Mouse (Mus musculus) midbrain, embryonic 15.5 days (tissue): Measurements from ENCODE around the gene Ppil2. TPM values are rescaled to one million over a fixed set of nuclear protein-coding genes. Genes with fewer than 3 reads are reported as not detected.

Experiments used
- ATAC-seq: fragments of 200-750 bp; cut with Nextera tagmentation; replicated peaks from 2 replicates; pipeline ENCODE4 v1.8.0; 2017; ENCODE audit warnings: moderate TSS enrichment
- H3K27ac ChIP-seq: fragments of 300-500 bp; sonication (generic); 2 replicates; pipeline ENCODE4 v1.5.1; 2015; ENCODE audit warnings: mild to moderate bottlenecking, inconsistent platforms
- H3K27me3 ChIP-seq: fragments of 300-500 bp; sonication (generic); replicated peaks from 2 replicates; pipeline ENCODE4 v1.6.1; 2015; ENCODE audit warnings: inconsistent platforms
- H3K36me3 ChIP-seq: fragments of 300-500 bp; sonication (generic); replicated peaks from 2 replicates; pipeline ENCODE4 v1.6.1; 2015; ENCODE audit warnings: inconsistent platforms
- H3K4me1 ChIP-seq: fragments of 300-500 bp; sonication (generic); 2 replicates; pipeline ENCODE4 v1.6.1; 2015; ENCODE audit warnings: inconsistent platforms
- H3K4me2 ChIP-seq: fragments of 300-500 bp; sonication (generic); 2 replicates; pipeline ENCODE4 v1.6.1; 2015; ENCODE audit warnings: inconsistent platforms, mild to moderate bottlenecking, moderate library complexity
- H3K4me3 ChIP-seq: fragments of 300-500 bp; sonication (generic); 2 replicates; pipeline ENCODE4 v1.5.1; 2015; ENCODE audit warnings: mild to moderate bottlenecking, inconsistent platforms
- H3K9ac ChIP-seq: fragments of 300-500 bp; sonication (generic); 2 replicates; pipeline ENCODE4 v1.6.1; 2015; ENCODE audit warnings: mild to moderate bottlenecking, inconsistent platforms
- H3K9me3 ChIP-seq: fragments of 300-500 bp; sonication (generic); 2 replicates; pipeline ENCODE4 v1.6.1; 2016; ENCODE audit warnings: inconsistent platforms
- WGBS: fragments of 180-500 bp; shearing (Covaris S2); methylation state at CpG from one replicate; pipeline ENCODE4 v1.1.7; 2015; ENCODE audit warnings: mixed read lengths; 5-methylcytosine and 5-hydroxymethylcytosine counted together
- polyA plus RNA-seq: library from polyadenylated mRNA; unstranded; fragments of >200 nt; fragmentation: Nextera tagmentation; extraction: Ambion mirVana; gene quantifications from 2 replicates; pipeline ENCODE4 v1.2.1, GENCODE M21; 2015

Ppil2 gene
- polyA plus RNA-seq, result 146 and 156 TPM in 2 replicates

GRCm38 (mm10) chr16:17110771-17111743 lies at the start of gene Ppil2:
Ppil2 (minus strand) TSS chr16:17111257.
- Histone ChIP-seq H3K4me1 (peaks cover 12% of the 10 kb centered on the region), H3K4me2 (peak within 1 kb of the TSS; percentile 74), H3K36me3 (0 out of 2 replicates have a peak, but pooled peaks cover 9% of the 10 kb centered on the region), H3K27ac (peak within 1 kb of the TSS; percentile 79), H3K9me3 (no peaks in the 10 kb centered on the region), H3K4me3 (peak within 1 kb of the TSS; percentile 95), H3K27me3 (no peaks in the 10 kb centered on the region), H3K9ac (peak within 1 kb of the TSS; percentile 79)
- peak; percentile 83 for ATAC-seq
- 10% methylated on average over 38 of the region's 38 CpGs for WGBS

GRCm38 (mm10) chr16:17154346-17154745 lies 43.3 kb upstream of the Ppil2 start:
- Histone ChIP-seq H3K4me3 (no peak overlapping the region), H3K4me1 (no peaks in the 10 kb centered on the region), H3K9ac (no peak overlapping the region), H3K27ac (no peak overlapping the region), H3K27me3 (no peaks in the 10 kb centered on the region), H3K9me3 (no peaks in the 10 kb centered on the region), H3K36me3 (peaks cover 26% of the 10 kb centered on the region; the same call in 1 of the 2 replicates), H3K4me2 (no peak overlapping the region)
- no peak for ATAC-seq
- 92% methylated on average over 2 of the region's 2 CpGs for WGBS

GRCm38 (mm10) chr16:17151874-17152273 lies 40.8 kb upstream of the Ppil2 start:
- Histone ChIP-seq H3K27ac (no peak overlapping the region), H3K9me3 (no peaks in the 10 kb centered on the region)
- 98% methylated on average over 4 of the region's 4 CpGs for WGBS

GRCm38 (mm10) chr16:17150520-17151258 lies 39.6 kb upstream of the Ppil2 start:
- no peak overlapping the region for H3K4me2 ChIP-seq
- H3K27ac ChIP-seq, result no peak overlapping the region
- 87% methylated on average over 7 of the region's 7 CpGs for WGBS
- peaks cover 17% of the 10 kb centered on the region for H3K4me1 ChIP-seq
- no peak overlapping the region for H3K9ac ChIP-seq
- peaks cover 18% of the 10 kb centered on the region; the same call in 1 of the 2 replicates for H3K36me3 ChIP-seq
- no peak for ATAC-seq
- H3K4me3 ChIP-seq, result no peak overlapping the region
- H3K27me3 ChIP-seq, result no peaks in the 10 kb centered on the region
- H3K9me3 ChIP-seq, result no peaks in the 10 kb centered on the region

More at GRCm38 (mm10) chr16:17151874-17152273, 40.8 kb upstream of the Ppil2 start:
- Histone ChIP-seq H3K36me3 (peaks cover 18% of the 10 kb centered on the region; the same call in 1 of the 2 replicates), H3K27me3 (no peaks in the 10 kb centered on the region), H3K9ac (no peak overlapping the region), H3K4me2 (no peak overlapping the region), H3K4me1 (peaks cover 17% of the 10 kb centered on the region), H3K4me3 (no peak overlapping the region)
- no peak for ATAC-seq

GRCm38 (mm10) chr16:17148084-17148483 lies 37.0 kb upstream of the Ppil2 start:
- peak overlapping the region; percentile 90 for H3K4me2 ChIP-seq
- no peak overlapping the region for H3K27ac ChIP-seq
- WGBS, result 6% methylated on average over 16 of the region's 16 CpGs
- H3K9ac ChIP-seq, result peak overlapping the region; percentile 58
- peak; percentile 37 for ATAC-seq
- no peaks in the 10 kb centered on the region for H3K27me3 ChIP-seq
- H3K9me3 ChIP-seq, result no peaks in the 10 kb centered on the region
- H3K4me3 ChIP-seq, result peak overlapping the region; percentile 52
- H3K36me3 ChIP-seq, result peaks cover 10% of the 10 kb centered on the region; the same call in 1 of the 2 replicates
- peaks cover 17% of the 10 kb centered on the region for H3K4me1 ChIP-seq

- peak overlapping the region; percentile 58 for H3K9ac ChIP-seq
- no peaks in the 10 kb centered on the region for H3K27me3 ChIP-seq
- peak overlapping the region; percentile 90 for H3K4me2 ChIP-seq
- no peaks in the 10 kb centered on the region for H3K9me3 ChIP-seq
- under 1% methylated on average over 41 of the region's 41 CpGs for WGBS
- H3K27ac ChIP-seq, result peak overlapping the region; percentile 67
- peaks cover 8% of the 10 kb centered on the region; the same call in 1 of the 2 replicates for H3K36me3 ChIP-seq
- H3K4me3 ChIP-seq, result peak overlapping the region; percentile 52
- peak; percentile 60 for ATAC-seq
- H3K4me1 ChIP-seq, result peaks cover 17% of the 10 kb centered on the region
Measured at GRCm38 (mm10) chr16:17147391-17147929, 36.4 kb upstream of the Ppil2 start.

- H3K4me2 ChIP-seq, result peak within 1 kb of the TSS; percentile 90
- peaks cover 17% of the 10 kb centered on the region for H3K4me1 ChIP-seq
- H3K36me3 ChIP-seq, result peaks cover 3% of the 10 kb centered on the region; the same call in 1 of the 2 replicates
- peak within 1 kb of the TSS; percentile 67 for H3K27ac ChIP-seq
- peak within 1 kb of the TSS; percentile 58 for H3K9ac ChIP-seq
- whole genome bisulfite sequencing, result under 1% methylated on average over 32 of the region's 34 CpGs
- ATAC-seq, result peak; percentile 90
- H3K27me3 ChIP-seq, result no peaks in the 10 kb centered on the region
- peak within 1 kb of the TSS; percentile 52 for H3K4me3 ChIP-seq
- H3K9me3 ChIP-seq, result no peaks in the 10 kb centered on the region
Measured at GRCm38 (mm10) chr16:17146772-17147235, 35.7 kb upstream of the Ppil2 start, which contains the start of gene Ccdc116. Ccdc116 (minus strand) TSS chr16:17147229.

GRCm38 (mm10) chr16:17144339-17144738 lies 33.3 kb upstream of the Ppil2 start, which contains the start of gene Ydjc:
Ydjc (plus strand) TSS chr16:17144621.
- Histone ChIP-seq H3K9ac (no peak within 1 kb of the TSS), H3K36me3 (no peaks in the 10 kb centered on the region), H3K4me1 (peaks cover 17% of the 10 kb centered on the region), H3K27me3 (no peaks in the 10 kb centered on the region), H3K4me3 (no peak within 1 kb of the TSS), H3K27ac (no peak within 1 kb of the TSS), H3K9me3 (no peaks in the 10 kb centered on the region), H3K4me2 (no peak within 1 kb of the TSS)
- 17% methylated on average over 7 of the region's 7 CpGs for WGBS
- ATAC-seq, result no peak

- H3K4me2 ChIP-seq, result no peak overlapping the region
- H3K27ac ChIP-seq, result no peak overlapping the region
- H3K9ac ChIP-seq, result no peak overlapping the region
- no peaks in the 10 kb centered on the region for H3K27me3 ChIP-seq
- H3K4me1 ChIP-seq, result peaks cover 7% of the 10 kb centered on the region
- WGBS, result 92% methylated on average over 15 of the region's 15 CpGs
- H3K9me3 ChIP-seq, result no peaks in the 10 kb centered on the region
- H3K36me3 ChIP-seq, result no peaks in the 10 kb centered on the region
- no peak overlapping the region for H3K4me3 ChIP-seq
- no peak for ATAC-seq
Measured at GRCm38 (mm10) chr16:17137355-17137754, 26.3 kb upstream of the Ppil2 start.

GRCm38 (mm10) chr16:17132906-17133200 lies 21.8 kb upstream of the Ppil2 start:
- Histone ChIP-seq H3K9ac (peak overlapping the region; percentile 41; the same call in 1 of the 2 replicates), H3K9me3 (no peaks in the 10 kb centered on the region), H3K27me3 (0 out of 2 replicates have a peak, but pooled peaks cover 3% of the 10 kb centered on the region), H3K36me3 (no peaks in the 10 kb centered on the region), H3K4me2 (peak overlapping the region; percentile 88), H3K27ac (no peak overlapping the region), H3K4me1 (peaks cover 18% of the 10 kb centered on the region), H3K4me3 (peak overlapping the region; percentile 77)
- WGBS, result 27% methylated on average over 7 of the region's 7 CpGs
- peak; percentile 34; the same call in 1 of the 2 replicates for ATAC-seq

- no peaks in the 10 kb centered on the region for H3K36me3 ChIP-seq
- WGBS, result under 1% methylated on average over 47 of the region's 47 CpGs
Measured at GRCm38 (mm10) chr16:17132089-17132905, 21.2 kb upstream of the Ppil2 start, which contains the start of gene Sdf2l1. Sdf2l1 (minus strand) TSS chr16:17132383.

More at GRCm38 (mm10) chr16:17132089-17132905, 21.2 kb upstream of the Ppil2 start, which contains the start of gene Sdf2l1:
- Histone ChIP-seq H3K4me1 (peaks cover 18% of the 10 kb centered on the region), H3K4me3 (peak within 1 kb of the TSS; percentile 77), H3K9ac (peak within 1 kb of the TSS; percentile 64), H3K27ac (peak within 1 kb of the TSS; percentile 71), H3K4me2 (peak within 1 kb of the TSS; percentile 88), H3K9me3 (no peaks in the 10 kb centered on the region), H3K27me3 (0 out of 2 replicates have a peak, but pooled peaks cover 3% of the 10 kb centered on the region)
- peak; percentile 99 for ATAC-seq
